Mouse (Mus musculus) inflammation-experienced regulatory T-cells (primary cell): ENCODE measurements around the gene Plcz1. TPM values are rescaled to one million over a fixed set of nuclear protein-coding genes. Genes with fewer than 3 reads are reported as not detected.

Experiments used
- polyA plus RNA-seq, 2 experiments: library from polyadenylated mRNA; unstranded; fragments of 100-300 nt; shearing (Covaris generic); gene quantifications; one replicate each; pipeline ENCODE4 v1.2.1; 2017

The Plcz1 gene
- polyA plus RNA-seq = not detected

GRCm38 (mm10) chr6:140041357-140041756 lies at the start of gene Plcz1:
Gene Plcz1, minus strand, starts transcription at chr6:140041457.

DNA sequence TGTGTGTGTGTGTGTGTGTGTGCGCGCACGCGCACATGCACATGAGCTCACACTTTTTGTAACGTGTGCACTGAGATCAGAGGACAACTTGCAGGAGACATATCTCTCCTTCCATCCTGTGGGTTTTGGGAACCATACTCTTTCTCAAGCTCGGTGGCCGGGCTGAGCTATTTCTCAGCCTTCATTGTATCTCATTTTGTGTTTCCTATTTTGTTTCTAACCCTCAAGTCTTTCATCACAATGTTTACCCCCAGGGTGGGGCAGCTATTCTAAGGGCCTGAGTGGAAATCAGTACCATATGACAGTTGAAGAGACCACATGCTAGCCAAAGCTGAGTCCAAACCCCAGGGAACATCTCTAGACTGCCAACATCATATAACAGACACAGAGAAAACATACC lies 305 bp downstream of the Plcz1 start, which contains the start of gene Capza3:
Gene Capza3, plus strand, starts transcription at position 301 of the 400 bp plus-strand sequence.

Other genes with a start within 250 kb of the Plcz1 start
- gene Capza3, start 205 bp downstream of the Plcz1 start, polyA plus RNA-seq = not detected